In the genomic region with DNA sequence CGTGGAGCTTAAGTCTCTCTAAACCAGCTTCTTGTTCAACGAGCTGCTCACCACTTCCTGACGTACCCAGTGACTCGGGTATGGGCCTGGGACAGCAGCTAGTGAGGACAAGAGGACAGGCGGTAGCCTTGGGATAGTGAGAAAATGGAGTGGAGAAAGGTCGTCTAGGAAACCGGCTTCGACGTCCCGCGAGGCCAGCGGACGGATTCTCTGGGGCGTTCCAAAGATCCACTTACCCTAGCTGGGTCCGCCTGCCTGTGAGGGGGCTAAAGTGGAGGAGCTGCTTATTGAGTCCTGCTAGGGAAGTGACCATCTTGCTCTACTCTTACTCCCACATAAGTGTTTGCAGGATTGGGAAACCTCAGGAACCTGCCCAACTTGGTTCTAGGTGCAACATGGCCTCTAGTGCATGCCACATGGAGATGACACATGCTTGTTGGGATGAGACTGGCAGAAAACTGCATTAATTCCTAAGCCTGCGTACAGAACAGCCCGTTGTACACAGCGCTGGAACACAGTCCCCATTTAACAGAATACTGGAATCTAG, we compare ENCODE assay signal across 8 mouse cellular contexts. TPM values are rescaled to one million over a fixed set of nuclear protein-coding genes. Genes with fewer than 3 reads are reported as not detected.
DNase-seq lines count a peak whose midpoint lies in the region; ATAC-seq lines count a peak whose summit lies in the region.

No protein-coding gene starts in this region.

- peak overlapping the region; percentile 82 for H3K4me2 ChIP-seq in lung, embryonic 15.5 days
- peak overlapping the region; percentile 67 for H3K4me2 ChIP-seq in neural tube, embryonic 15.5 days

- no peak for DNase-seq in lung, postnatal 14 days
- no peak for DNase-seq in limb, embryonic 10.5 days (ENCODE audit: low spot score)
- no peak for DNase-seq in layer of hippocampus, adult 9-10 months (ENCODE audit: low spot score)
- DNase-seq in yolk sac, embryonic 10.5 days (ENCODE audit: low spot score), result no peak
- DNase-seq in right cerebral cortex, postnatal 10 days (ENCODE audit: low spot score in 2 of 2), result no peak

- peak overlapping the region; percentile 94 for H3K27ac ChIP-seq in lung, embryonic 15.5 days
- H3K27ac ChIP-seq in limb, embryonic 10.5 days, result peak overlapping the region; percentile 93
- H3K27ac ChIP-seq in neural tube, embryonic 15.5 days (replicated peaks), result peak overlapping the region; percentile 83

- H3K27me3 ChIP-seq in lung, embryonic 15.5 days, result no peaks in the 10 kb centered on the region
- H3K27me3 ChIP-seq in limb, embryonic 10.5 days (ENCODE audit: low read depth, poor library complexity, severe bottlenecking), result no peaks in the 10 kb centered on the region
- no peaks in the 10 kb centered on the region for H3K27me3 ChIP-seq in neural tube, embryonic 15.5 days (replicated peaks)

- ATAC-seq in lung, embryonic 15.5 days (ENCODE audit: borderline replicate concordance, extremely low read depth, low FRiP score, low TSS enrichment), result peak; percentile 15; the same call in 1 of the 2 replicates
- ATAC-seq in erythroblast, adult 5-6 weeks (replicated peaks; ENCODE audit: low FRiP score, poor library complexity, severe bottlenecking), result peak; percentile 29
- no peak; the same call in none of the 2 replicates for ATAC-seq in neural tube, embryonic 15.5 days (ENCODE audit: low FRiP score)

- H3K9me3 ChIP-seq in lung, embryonic 15.5 days, result no peaks in the 10 kb centered on the region
- H3K9me3 ChIP-seq in limb, embryonic 10.5 days (replicated peaks), result no peaks in the 10 kb centered on the region
- no peaks in the 10 kb centered on the region for H3K9me3 ChIP-seq in neural tube, embryonic 15.5 days (replicated peaks)

- peaks cover 32% of the 10 kb centered on the region for H3K4me1 ChIP-seq in lung, embryonic 15.5 days
- peaks cover 41% of the 10 kb centered on the region for H3K4me1 ChIP-seq in limb, embryonic 10.5 days
- peaks cover 39% of the 10 kb centered on the region for H3K4me1 ChIP-seq in neural tube, embryonic 15.5 days

- WGBS in lung, embryonic 15.5 days, result 12% methylated on average over 18 of the region's 18 CpGs
- 16% methylated on average over 18 of the region's 18 CpGs for WGBS in limb, embryonic 10.5 days
- WGBS in neural tube, embryonic 15.5 days, result 13% methylated on average over 18 of the region's 18 CpGs

- peak overlapping the region; percentile 55 for H3K9ac ChIP-seq in lung, embryonic 15.5 days
- peak overlapping the region; percentile 49 for H3K9ac ChIP-seq in neural tube, embryonic 15.5 days (replicated peaks)

- H3K36me3 ChIP-seq in lung, embryonic 15.5 days, result no peaks in the 10 kb centered on the region
- H3K36me3 ChIP-seq in limb, embryonic 10.5 days, result peaks cover 5% of the 10 kb centered on the region; the same call in 1 of the 2 replicates
- no peaks in the 10 kb centered on the region for H3K36me3 ChIP-seq in neural tube, embryonic 15.5 days

- peak overlapping the region; percentile 82 for H3K4me3 ChIP-seq in lung, embryonic 15.5 days
- peak overlapping the region; percentile 75 for H3K4me3 ChIP-seq in limb, embryonic 10.5 days
- peak overlapping the region; percentile 79 for H3K4me3 ChIP-seq in neural tube, embryonic 15.5 days (replicated peaks)

RNA-seq across cellular contexts. Expression of gene B4galt1, which starts 0.7 kb away (rescaled TPM):
- polyA plus RNA-seq in lung, embryonic 15.5 days (2015; fragmentation: Nextera tagmentation; extraction: Ambion mirVana), result 70.0 and 74.5 TPM in 2 replicates
- total RNA-seq in erythroblast, adult 5-6 weeks (2015; ENCODE audit: low replicate concordance), result 34.5 and 42.3 TPM in 2 replicates
- total RNA-seq in erythroblast, adult 5-6 weeks (2017; ENCODE audit: low replicate concordance), result 29.7 and 31.4 TPM in 2 replicates
- 23.6 and 29.9 TPM in 2 replicates for polyA plus RNA-seq in limb, embryonic 10.5 days (2016; fragmentation: Nextera tagmentation; extraction: Ambion mirVana)
- polyA plus RNA-seq in neural tube, embryonic 15.5 days (2015; fragmentation: Nextera tagmentation; extraction: Ambion mirVana), result 8.8 and 16.6 TPM in 2 replicates
